Mouse (Mus musculus): ENCODE data around the gene Cmya5. TPM values are rescaled to one million over a fixed set of nuclear protein-coding genes. Genes with fewer than 3 reads are reported as not detected.

Cmya5 gene
- polyA plus RNA-seq, 1 experiment, result not detected

DNA sequence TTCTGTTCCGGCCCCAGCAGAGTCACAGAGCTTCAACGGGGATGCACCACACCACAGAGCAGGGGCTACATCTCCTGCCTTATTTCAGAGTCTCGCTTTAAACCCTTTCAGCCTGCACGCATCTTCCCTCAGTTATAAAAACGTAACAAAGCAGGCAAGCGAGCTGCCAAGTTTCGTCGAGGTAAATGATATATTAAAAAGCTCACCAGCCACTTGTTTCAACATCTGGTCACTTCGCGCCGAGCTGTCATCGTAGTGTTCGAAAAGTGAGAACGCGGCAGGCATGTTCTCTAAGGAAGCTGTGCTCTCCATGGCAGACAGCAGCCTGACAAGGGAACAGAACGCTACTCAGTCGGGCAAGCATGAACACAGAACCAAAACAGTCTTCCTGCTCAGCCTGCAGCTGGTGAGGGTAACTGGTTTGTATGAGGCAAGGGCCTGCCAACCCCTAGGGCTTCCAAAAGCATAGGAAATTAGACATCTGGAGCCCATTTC lies 70.3 kb downstream of the Cmya5 start:
- H3K9me3 ChIP-seq (ENCODE audit: control insufficient read depth, low read length), result no peaks in the 10 kb centered on the region
- H3K4me1 ChIP-seq (ENCODE audit: control insufficient read depth), result no peaks in the 10 kb centered on the region
- H3K4me3 ChIP-seq (replicated peaks), result no peak overlapping the region
- TF ChIP-seq GATA1 (IDR thresholded peaks at IDR 0.05; ENCODE audit: low read length) (no peak), TAL1 (IDR thresholded peaks at IDR 0.05; ENCODE audit: low read length) (no peak)
- no peaks in the 10 kb centered on the region for H3K36me3 ChIP-seq (ENCODE audit: control insufficient read depth)
- H3K27me3 ChIP-seq (ENCODE audit: control insufficient read depth), result no peaks in the 10 kb centered on the region

DNA sequence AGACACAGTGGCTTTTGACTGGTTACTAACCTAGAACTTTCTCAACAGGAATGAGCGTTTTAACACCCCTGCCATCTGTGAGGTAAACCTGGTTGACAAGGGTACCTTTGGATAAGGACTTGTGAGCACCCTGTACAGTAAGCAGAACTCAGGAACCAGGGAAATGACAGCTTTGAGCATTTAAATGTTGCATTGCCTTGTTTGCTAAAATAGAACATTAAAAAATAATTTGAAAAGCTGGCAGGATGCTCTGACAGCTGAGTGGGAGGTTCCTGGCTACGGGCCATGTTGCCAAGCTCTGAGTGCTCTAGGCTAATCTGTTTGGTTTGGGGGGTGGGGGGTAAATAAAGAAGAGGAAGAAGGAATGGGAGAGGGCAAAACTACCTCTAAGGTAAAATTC lies 70.9 kb downstream of the Cmya5 start:
- H3K36me3 ChIP-seq (ENCODE audit: control insufficient read depth), result no peaks in the 10 kb centered on the region
- TF ChIP-seq GATA1 (IDR thresholded peaks at IDR 0.05; ENCODE audit: low read length) (no peak), TAL1 (IDR thresholded peaks at IDR 0.05; ENCODE audit: low read length) (no peak)
- no peak overlapping the region for H3K4me3 ChIP-seq (replicated peaks)
- no peaks in the 10 kb centered on the region for H3K27me3 ChIP-seq (ENCODE audit: control insufficient read depth)
- H3K9me3 ChIP-seq (ENCODE audit: control insufficient read depth, low read length), result no peaks in the 10 kb centered on the region
- no peaks in the 10 kb centered on the region for H3K4me1 ChIP-seq (ENCODE audit: control insufficient read depth)

- Histone ChIP-seq H3K4me1 (ENCODE audit: control insufficient read depth) (no peaks in the 10 kb centered on the region), H3K9me3 (ENCODE audit: control insufficient read depth, low read length) (no peaks in the 10 kb centered on the region), H3K4me3 (replicated peaks) (no peak overlapping the region), H3K27me3 (ENCODE audit: control insufficient read depth) (no peaks in the 10 kb centered on the region), H3K36me3 (ENCODE audit: control insufficient read depth) (no peaks in the 10 kb centered on the region)
- TF ChIP-seq TAL1 (IDR thresholded peaks at IDR 0.05; ENCODE audit: low read length) (no peak), GATA1 (IDR thresholded peaks at IDR 0.05; ENCODE audit: low read length) (no peak)
Observed at GRCm38 (mm10) chr13:93072871-93073411, 71.6 kb downstream of the Cmya5 start.

- H3K9me3 ChIP-seq (ENCODE audit: control insufficient read depth, low read length), result no peaks in the 10 kb centered on the region
- H3K4me1 ChIP-seq (ENCODE audit: control insufficient read depth), result no peaks in the 10 kb centered on the region
- no peaks in the 10 kb centered on the region for H3K27me3 ChIP-seq (ENCODE audit: control insufficient read depth)
- TF ChIP-seq TAL1 (IDR thresholded peaks at IDR 0.05; ENCODE audit: low read length), result no peak
- no peak for TF ChIP-seq GATA1 (IDR thresholded peaks at IDR 0.05; ENCODE audit: low read length)
- H3K4me3 ChIP-seq (replicated peaks), result no peak overlapping the region
- no peaks in the 10 kb centered on the region for H3K36me3 ChIP-seq (ENCODE audit: control insufficient read depth)
Observed at GRCm38 (mm10) chr13:93070406-93070805, 74.1 kb downstream of the Cmya5 start.

- no peak for TF ChIP-seq GATA1 (IDR thresholded peaks at IDR 0.05; ENCODE audit: low read length)
- TF ChIP-seq TAL1 (IDR thresholded peaks at IDR 0.05; ENCODE audit: low read length), result no peak
- Histone ChIP-seq H3K4me1 (ENCODE audit: control insufficient read depth) (no peaks in the 10 kb centered on the region), H3K4me3 (replicated peaks) (no peak overlapping the region), H3K36me3 (ENCODE audit: control insufficient read depth) (no peaks in the 10 kb centered on the region), H3K27me3 (ENCODE audit: control insufficient read depth) (no peaks in the 10 kb centered on the region), H3K9me3 (ENCODE audit: control insufficient read depth, low read length) (no peaks in the 10 kb centered on the region)
Observed at GRCm38 (mm10) chr13:93069481-93069880, 75.0 kb downstream of the Cmya5 start.

DNA sequence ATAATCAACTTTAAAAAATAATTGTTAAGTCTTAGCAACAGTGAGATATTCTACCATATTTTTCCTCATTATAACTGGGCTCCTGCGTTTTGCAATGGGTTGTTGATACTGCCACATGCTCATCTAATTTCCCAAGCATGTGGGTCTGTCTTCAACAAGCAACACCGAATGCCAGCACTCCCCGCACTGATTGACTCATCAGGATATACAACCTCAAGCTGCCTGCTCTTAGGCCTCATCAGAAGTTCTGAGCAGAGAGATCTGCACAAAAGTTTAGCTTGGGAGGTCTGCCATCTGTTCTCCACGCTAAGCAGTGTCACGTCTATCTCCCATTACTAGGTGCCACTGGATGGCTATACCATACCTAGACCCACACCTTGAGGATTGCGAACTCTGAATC lies 76.2 kb downstream of the Cmya5 start:
- no peaks in the 10 kb centered on the region for H3K4me1 ChIP-seq (ENCODE audit: control insufficient read depth)
- TF ChIP-seq GATA1 (IDR thresholded peaks at IDR 0.05; ENCODE audit: low read length) (no peak), TAL1 (IDR thresholded peaks at IDR 0.05; ENCODE audit: low read length) (no peak)
- no peaks in the 10 kb centered on the region for H3K9me3 ChIP-seq (ENCODE audit: control insufficient read depth, low read length)
- no peaks in the 10 kb centered on the region for H3K36me3 ChIP-seq (ENCODE audit: control insufficient read depth)
- no peak overlapping the region for H3K4me3 ChIP-seq (replicated peaks)
- H3K27me3 ChIP-seq (ENCODE audit: control insufficient read depth), result no peaks in the 10 kb centered on the region

GRCm38 (mm10) chr13:93062860-93063636 lies 81.5 kb downstream of the Cmya5 start:
- Histone ChIP-seq H3K36me3 (ENCODE audit: control insufficient read depth) (no peaks in the 10 kb centered on the region), H3K4me1 (ENCODE audit: control insufficient read depth) (no peaks in the 10 kb centered on the region), H3K9me3 (ENCODE audit: control insufficient read depth, low read length) (no peaks in the 10 kb centered on the region), H3K4me3 (replicated peaks) (no peak overlapping the region), H3K27me3 (ENCODE audit: control insufficient read depth) (no peaks in the 10 kb centered on the region)
- TF ChIP-seq TAL1 (IDR thresholded peaks at IDR 0.05; ENCODE audit: low read length), result no peak
- no peak for TF ChIP-seq GATA1 (IDR thresholded peaks at IDR 0.05; ENCODE audit: low read length)

DNA sequence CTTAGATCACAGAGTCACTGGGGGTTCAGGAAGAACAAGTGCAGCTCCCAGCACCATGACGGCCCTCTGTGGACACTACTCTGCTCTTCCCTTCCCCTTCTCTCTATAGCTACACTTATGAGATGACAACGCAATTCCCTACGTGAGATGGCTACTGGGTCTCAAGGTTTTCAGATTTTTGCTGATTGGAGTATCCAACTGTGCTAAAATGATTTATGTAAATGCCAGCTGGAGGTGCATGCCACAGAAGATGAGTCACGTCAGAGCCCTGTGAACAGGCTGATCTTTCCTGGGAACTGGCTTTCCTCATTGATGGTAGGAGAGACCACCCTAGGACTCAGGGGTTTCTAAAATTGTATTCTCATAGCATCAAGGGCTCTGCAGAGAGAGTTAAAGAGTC lies 83.2 kb downstream of the Cmya5 start:
- Histone ChIP-seq H3K27me3 (ENCODE audit: control insufficient read depth) (no peaks in the 10 kb centered on the region), H3K4me3 (replicated peaks) (no peak overlapping the region), H3K9me3 (ENCODE audit: control insufficient read depth, low read length) (no peaks in the 10 kb centered on the region), H3K4me1 (ENCODE audit: control insufficient read depth) (no peaks in the 10 kb centered on the region), H3K36me3 (ENCODE audit: control insufficient read depth) (no peaks in the 10 kb centered on the region)
- TF ChIP-seq GATA1 (IDR thresholded peaks at IDR 0.05; ENCODE audit: low read length) (no peak), TAL1 (IDR thresholded peaks at IDR 0.05; ENCODE audit: low read length) (no peak)

DNA sequence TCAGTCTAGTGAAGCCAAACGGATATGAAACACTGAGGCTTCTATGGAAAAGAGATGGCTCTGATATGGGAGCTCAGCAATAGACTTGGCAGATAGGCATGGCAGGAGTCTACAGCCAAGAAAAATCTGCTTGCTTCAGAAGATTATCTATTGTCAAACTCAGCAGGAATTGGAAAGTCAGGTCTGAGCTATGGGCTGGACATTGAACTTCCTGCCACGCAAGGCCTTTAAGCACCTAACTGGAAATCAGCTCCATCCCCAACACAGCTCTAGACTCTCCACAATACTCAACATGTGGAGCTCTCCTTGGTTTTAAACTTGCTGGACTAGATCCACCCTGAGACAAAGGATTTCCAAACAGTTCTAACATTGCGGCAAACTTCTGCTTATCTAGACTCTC lies 84.1 kb downstream of the Cmya5 start:
- Histone ChIP-seq H3K9me3 (ENCODE audit: control insufficient read depth, low read length) (no peaks in the 10 kb centered on the region), H3K4me1 (ENCODE audit: control insufficient read depth) (no peaks in the 10 kb centered on the region), H3K27me3 (ENCODE audit: control insufficient read depth) (no peaks in the 10 kb centered on the region), H3K4me3 (replicated peaks) (no peak overlapping the region), H3K36me3 (ENCODE audit: control insufficient read depth) (no peaks in the 10 kb centered on the region)
- TF ChIP-seq GATA1 (IDR thresholded peaks at IDR 0.05; ENCODE audit: low read length) (no peak), TAL1 (IDR thresholded peaks at IDR 0.05; ENCODE audit: low read length) (no peak)
